Mouse (Mus musculus): Measurements from ENCODE around the gene Cope. TPM values are rescaled to one million over a fixed set of nuclear protein-coding genes. Genes with fewer than 3 reads are reported as not detected.

Cope gene
- polyA plus RNA-seq (2015; fragmentation: Nextera tagmentation; extraction: Ambion mirVana): 326 and 334 TPM in 2 replicates

GRCm38 (mm10) chr8:70302358-70302890, at the start of gene Cope, which contains the start of gene Ddx49:
Cope (plus strand) TSS chr8:70302518.
Ddx49 (minus strand) TSS chr8:70302489.
- Histone ChIP-seq H3K9ac (ENCODE audit: low read length) (peak within 1 kb of the TSS; percentile 93), H3K27ac (ENCODE audit: low read length) (peak within 1 kb of the TSS; percentile 86), H3K36me3 (ENCODE audit: control insufficient read depth, insufficient read depth) (peaks cover 26% of the 10 kb centered on the region), H3K9me3 (replicated peaks; ENCODE audit: control insufficient read depth, low read length) (no peaks in the 10 kb centered on the region), H3K4me3 (ENCODE audit: low read length) (peak within 1 kb of the TSS; percentile 99), H3K4me1 (ENCODE audit: control insufficient read depth, insufficient read depth, low read length) (peaks cover 18% of the 10 kb centered on the region), H3K27me3 (ENCODE audit: control insufficient read depth, insufficient read depth, low read length) (no peaks in the 10 kb centered on the region), H3K4me2 (ENCODE audit: low read depth, low read length) (peak within 1 kb of the TSS; percentile 97)
- WGBS: under 1% methylated on average over 40 of the region's 40 CpGs
- peak; percentile 90 for ATAC-seq (replicated peaks; ENCODE audit: extremely low read depth, insufficient read depth, low FRiP score)

GRCm38 (mm10) chr8:70254628-70255027, 47.7 kb upstream of the Cope start:
- WGBS: 84% methylated on average over 1 of the region's 1 CpGs
- no peak overlapping the region for H3K27ac ChIP-seq (ENCODE audit: low read length)
- H3K4me1 ChIP-seq (ENCODE audit: control insufficient read depth, insufficient read depth, low read length): peaks cover 11% of the 10 kb centered on the region
- no peaks in the 10 kb centered on the region for H3K27me3 ChIP-seq (ENCODE audit: control insufficient read depth, insufficient read depth, low read length)
- no peak overlapping the region for H3K4me2 ChIP-seq (ENCODE audit: low read depth, low read length)
- H3K36me3 ChIP-seq (ENCODE audit: control insufficient read depth, insufficient read depth): peaks cover 61% of the 10 kb centered on the region
- no peak overlapping the region for H3K4me3 ChIP-seq (ENCODE audit: low read length)
- ATAC-seq (replicated peaks; ENCODE audit: extremely low read depth, insufficient read depth, low FRiP score): no peak
- no peak overlapping the region for H3K9ac ChIP-seq (ENCODE audit: low read length)
- H3K9me3 ChIP-seq (replicated peaks; ENCODE audit: control insufficient read depth, low read length): no peaks in the 10 kb centered on the region

GRCm38 (mm10) chr8:70257456-70257855, 44.9 kb upstream of the Cope start:
- 72% methylated on average over 3 of the region's 3 CpGs for WGBS
- Histone ChIP-seq H3K36me3 (ENCODE audit: control insufficient read depth, insufficient read depth) (peaks cover 56% of the 10 kb centered on the region), H3K4me3 (ENCODE audit: low read length) (no peak overlapping the region), H3K4me2 (ENCODE audit: low read depth, low read length) (no peak overlapping the region), H3K9ac (ENCODE audit: low read length) (no peak overlapping the region), H3K27me3 (ENCODE audit: control insufficient read depth, insufficient read depth, low read length) (no peaks in the 10 kb centered on the region), H3K4me1 (ENCODE audit: control insufficient read depth, insufficient read depth, low read length) (peaks cover 12% of the 10 kb centered on the region), H3K9me3 (replicated peaks; ENCODE audit: control insufficient read depth, low read length) (no peaks in the 10 kb centered on the region), H3K27ac (ENCODE audit: low read length) (peak overlapping the region; percentile 87)
- ATAC-seq (replicated peaks; ENCODE audit: extremely low read depth, insufficient read depth, low FRiP score): no peak

- ATAC-seq (replicated peaks; ENCODE audit: extremely low read depth, insufficient read depth, low FRiP score): peak; percentile 83
- 64% methylated on average over 5 of the region's 5 CpGs for WGBS
- H3K27me3 ChIP-seq (ENCODE audit: control insufficient read depth, insufficient read depth, low read length): no peaks in the 10 kb centered on the region
- H3K4me1 ChIP-seq (ENCODE audit: control insufficient read depth, insufficient read depth, low read length): peaks cover 12% of the 10 kb centered on the region
- no peak overlapping the region for H3K4me2 ChIP-seq (ENCODE audit: low read depth, low read length)
- peaks cover 50% of the 10 kb centered on the region for H3K36me3 ChIP-seq (ENCODE audit: control insufficient read depth, insufficient read depth)
- no peaks in the 10 kb centered on the region for H3K9me3 ChIP-seq (replicated peaks; ENCODE audit: control insufficient read depth, low read length)
- no peak overlapping the region for H3K4me3 ChIP-seq (ENCODE audit: low read length)
- peak overlapping the region; percentile 87 for H3K27ac ChIP-seq (ENCODE audit: low read length)
- H3K9ac ChIP-seq (ENCODE audit: low read length): peak overlapping the region; percentile 44
Observed at GRCm38 (mm10) chr8:70258600-70258999, 43.7 kb upstream of the Cope start.

GRCm38 (mm10) chr8:70259043-70259442, 43.3 kb upstream of the Cope start:
- ATAC-seq (replicated peaks; ENCODE audit: extremely low read depth, insufficient read depth, low FRiP score): peak; percentile 75
- Histone ChIP-seq H3K27me3 (ENCODE audit: control insufficient read depth, insufficient read depth, low read length) (no peaks in the 10 kb centered on the region), H3K27ac (ENCODE audit: low read length) (peak overlapping the region; percentile 87), H3K4me2 (ENCODE audit: low read depth, low read length) (no peak overlapping the region), H3K4me3 (ENCODE audit: low read length) (no peak overlapping the region), H3K9me3 (replicated peaks; ENCODE audit: control insufficient read depth, low read length) (no peaks in the 10 kb centered on the region), H3K9ac (ENCODE audit: low read length) (no peak overlapping the region), H3K4me1 (ENCODE audit: control insufficient read depth, insufficient read depth, low read length) (peaks cover 12% of the 10 kb centered on the region), H3K36me3 (ENCODE audit: control insufficient read depth, insufficient read depth) (peaks cover 50% of the 10 kb centered on the region)
- WGBS: 25% methylated on average over 2 of the region's 2 CpGs

GRCm38 (mm10) chr8:70267674-70268073, 34.6 kb upstream of the Cope start:
- Histone ChIP-seq H3K9ac (ENCODE audit: low read length) (no peak overlapping the region), H3K4me2 (ENCODE audit: low read depth, low read length) (no peak overlapping the region), H3K9me3 (replicated peaks; ENCODE audit: control insufficient read depth, low read length) (no peaks in the 10 kb centered on the region), H3K4me1 (ENCODE audit: control insufficient read depth, insufficient read depth, low read length) (peaks cover 5% of the 10 kb centered on the region), H3K4me3 (ENCODE audit: low read length) (no peak overlapping the region), H3K27ac (ENCODE audit: low read length) (no peak overlapping the region), H3K27me3 (ENCODE audit: control insufficient read depth, insufficient read depth, low read length) (no peaks in the 10 kb centered on the region), H3K36me3 (ENCODE audit: control insufficient read depth, insufficient read depth) (peaks cover 16% of the 10 kb centered on the region)
- ATAC-seq (replicated peaks; ENCODE audit: extremely low read depth, insufficient read depth, low FRiP score): no peak
- WGBS: 75% methylated on average over 3 of the region's 3 CpGs

- WGBS: 62% methylated on average over 5 of the region's 5 CpGs
- H3K9ac ChIP-seq (ENCODE audit: low read length): no peak overlapping the region; the same call in 1 of the 2 replicates
- no peak overlapping the region for H3K4me3 ChIP-seq (ENCODE audit: low read length)
- H3K27me3 ChIP-seq (ENCODE audit: control insufficient read depth, insufficient read depth, low read length): no peaks in the 10 kb centered on the region
- no peaks in the 10 kb centered on the region for H3K9me3 ChIP-seq (replicated peaks; ENCODE audit: control insufficient read depth, low read length)
- H3K27ac ChIP-seq (ENCODE audit: low read length): peak overlapping the region; percentile 21; the same call in 1 of the 2 replicates
- peaks cover 5% of the 10 kb centered on the region for H3K4me1 ChIP-seq (ENCODE audit: control insufficient read depth, insufficient read depth, low read length)
- H3K36me3 ChIP-seq (ENCODE audit: control insufficient read depth, insufficient read depth): peaks cover 14% of the 10 kb centered on the region
- H3K4me2 ChIP-seq (ENCODE audit: low read depth, low read length): no peak overlapping the region
- ATAC-seq (replicated peaks; ENCODE audit: extremely low read depth, insufficient read depth, low FRiP score): no peak
Observed at GRCm38 (mm10) chr8:70268311-70268710, 34.0 kb upstream of the Cope start.

GRCm38 (mm10) chr8:70268799-70269565, 33.3 kb upstream of the Cope start:
- Histone ChIP-seq H3K9ac (ENCODE audit: low read length) (no peak overlapping the region; the same call in 1 of the 2 replicates), H3K27me3 (ENCODE audit: control insufficient read depth, insufficient read depth, low read length) (no peaks in the 10 kb centered on the region), H3K36me3 (ENCODE audit: control insufficient read depth, insufficient read depth) (peaks cover 8% of the 10 kb centered on the region), H3K4me1 (ENCODE audit: control insufficient read depth, insufficient read depth, low read length) (peaks cover 5% of the 10 kb centered on the region), H3K27ac (ENCODE audit: low read length) (peak overlapping the region; percentile 21; the same call in 1 of the 2 replicates), H3K4me2 (ENCODE audit: low read depth, low read length) (no peak overlapping the region), H3K4me3 (ENCODE audit: low read length) (no peak overlapping the region), H3K9me3 (replicated peaks; ENCODE audit: control insufficient read depth, low read length) (no peaks in the 10 kb centered on the region)
- 46% methylated on average over 11 of the region's 11 CpGs for WGBS
- ATAC-seq (replicated peaks; ENCODE audit: extremely low read depth, insufficient read depth, low FRiP score): no peak

GRCm38 (mm10) chr8:70272949-70273348, 29.4 kb upstream of the Cope start:
- ATAC-seq (replicated peaks; ENCODE audit: extremely low read depth, insufficient read depth, low FRiP score): no peak
- H3K9ac ChIP-seq (ENCODE audit: low read length): no peak overlapping the region
- no peak overlapping the region for H3K27ac ChIP-seq (ENCODE audit: low read length)
- no peaks in the 10 kb centered on the region for H3K9me3 ChIP-seq (replicated peaks; ENCODE audit: control insufficient read depth, low read length)
- no peaks in the 10 kb centered on the region for H3K27me3 ChIP-seq (ENCODE audit: control insufficient read depth, insufficient read depth, low read length)
- no peak overlapping the region for H3K4me3 ChIP-seq (ENCODE audit: low read length)
- H3K4me1 ChIP-seq (ENCODE audit: control insufficient read depth, insufficient read depth, low read length): peaks cover 5% of the 10 kb centered on the region
- 38% methylated on average over 3 of the region's 3 CpGs for WGBS
- H3K4me2 ChIP-seq (ENCODE audit: low read depth, low read length): no peak overlapping the region
- no peaks in the 10 kb centered on the region for H3K36me3 ChIP-seq (ENCODE audit: control insufficient read depth, insufficient read depth)

Measured in heart, embryonic 16.5 days (tissue).